Mouse (Mus musculus): Measurements from ENCODE around the gene Vps4b.

Gene Vps4b

GRCm38 (mm10) chr1:106796542-106796924 lies at the start of gene Vps4b:
Gene Vps4b, minus strand, starts transcription at chr1:106796728.
- peak; percentile 63 to 83 for DNase-seq (ENCODE audit: low spot score in 2 of 2)

DNA sequence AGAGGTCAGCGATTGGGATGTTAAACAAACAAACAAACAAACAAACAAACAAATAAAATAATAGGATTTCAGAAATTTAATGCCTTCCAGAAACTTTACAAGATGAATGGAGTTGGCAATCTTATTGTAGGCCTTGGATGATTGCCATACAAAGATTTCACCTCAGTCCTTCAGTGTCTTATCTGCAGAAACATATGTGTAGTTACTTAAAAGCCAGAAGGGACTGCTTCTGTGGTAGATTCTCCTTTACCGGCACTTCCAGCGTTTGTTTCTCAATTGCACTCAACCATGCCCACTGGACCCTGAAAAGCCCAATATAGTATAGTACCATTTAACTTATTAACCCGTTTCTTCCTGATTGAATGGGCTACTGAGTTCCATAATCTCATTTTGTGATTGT lies 32.3 kb upstream of the Vps4b start:
- DNase-seq (ENCODE audit: low spot score in 2 of 2), result no peak

DNA sequence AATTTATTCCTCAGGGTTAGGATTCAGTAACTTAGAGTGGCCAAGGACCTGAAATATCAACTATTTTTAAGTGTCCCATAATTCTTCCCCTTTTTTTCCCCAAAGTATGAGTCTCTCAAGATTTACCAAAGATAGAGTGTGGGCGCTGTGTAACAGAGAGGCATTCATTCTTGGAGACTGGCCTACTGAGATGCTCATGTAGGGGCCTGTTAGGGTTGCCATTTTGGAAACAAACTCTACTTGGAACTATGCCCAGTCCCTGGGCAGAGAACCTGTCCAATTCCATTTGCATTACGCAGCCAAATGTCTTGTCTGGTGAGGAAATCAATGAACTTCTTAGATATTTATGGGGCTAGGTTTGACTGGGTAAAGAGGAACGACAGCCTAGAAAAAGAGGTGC lies 25.8 kb upstream of the Vps4b start:
- DNase-seq (ENCODE audit: low spot score in 2 of 2), result peak in 1 of 2 experiments; percentile 3

GRCm38 (mm10) chr1:106818323-106818722 lies 21.8 kb upstream of the Vps4b start:
- no peak for DNase-seq (ENCODE audit: low spot score in 2 of 2)

- no peak for DNase-seq (ENCODE audit: low spot score in 2 of 2)
These were observed 20.2 kb upstream of the Vps4b start for GRCm38 (mm10) chr1:106816766-106817165.

DNA sequence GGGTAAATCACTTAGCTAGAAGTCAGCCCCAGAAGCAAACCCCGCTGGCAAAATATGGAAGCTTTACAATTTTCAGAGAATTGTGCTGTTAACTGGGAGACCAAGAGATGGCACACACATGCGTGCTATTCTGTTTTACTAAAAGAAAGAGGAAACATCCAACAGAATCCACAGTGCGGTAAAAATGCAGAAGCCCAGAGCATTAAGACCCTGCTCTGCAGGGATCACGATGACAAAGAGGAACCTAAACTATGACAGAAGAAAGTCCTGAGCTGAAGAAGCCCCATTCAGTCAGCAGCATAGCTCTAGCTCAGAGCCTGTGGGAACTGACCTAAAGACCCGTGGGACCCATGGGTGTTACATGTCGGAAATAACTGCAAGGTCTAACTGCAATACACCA lies 18.7 kb upstream of the Vps4b start:
- no peak for DNase-seq (ENCODE audit: low spot score in 2 of 2)

- DNase-seq (ENCODE audit: low spot score in 2 of 2), result no peak
These were observed 18.3 kb upstream of the Vps4b start for GRCm38 (mm10) chr1:106814864-106815263.

GRCm38 (mm10) chr1:106799931-106800330 lies 3.4 kb upstream of the Vps4b start:
- DNase-seq (ENCODE audit: low spot score in 2 of 2), result no peak

- DNase-seq (ENCODE audit: low spot score in 2 of 2), result no peak
These were observed 2.9 kb upstream of the Vps4b start for GRCm38 (mm10) chr1:106799406-106799805.

- no peak for DNase-seq (ENCODE audit: low spot score in 2 of 2)
These were observed 655 bp upstream of the Vps4b start for GRCm38 (mm10) chr1:106796987-106797779.

DNA sequence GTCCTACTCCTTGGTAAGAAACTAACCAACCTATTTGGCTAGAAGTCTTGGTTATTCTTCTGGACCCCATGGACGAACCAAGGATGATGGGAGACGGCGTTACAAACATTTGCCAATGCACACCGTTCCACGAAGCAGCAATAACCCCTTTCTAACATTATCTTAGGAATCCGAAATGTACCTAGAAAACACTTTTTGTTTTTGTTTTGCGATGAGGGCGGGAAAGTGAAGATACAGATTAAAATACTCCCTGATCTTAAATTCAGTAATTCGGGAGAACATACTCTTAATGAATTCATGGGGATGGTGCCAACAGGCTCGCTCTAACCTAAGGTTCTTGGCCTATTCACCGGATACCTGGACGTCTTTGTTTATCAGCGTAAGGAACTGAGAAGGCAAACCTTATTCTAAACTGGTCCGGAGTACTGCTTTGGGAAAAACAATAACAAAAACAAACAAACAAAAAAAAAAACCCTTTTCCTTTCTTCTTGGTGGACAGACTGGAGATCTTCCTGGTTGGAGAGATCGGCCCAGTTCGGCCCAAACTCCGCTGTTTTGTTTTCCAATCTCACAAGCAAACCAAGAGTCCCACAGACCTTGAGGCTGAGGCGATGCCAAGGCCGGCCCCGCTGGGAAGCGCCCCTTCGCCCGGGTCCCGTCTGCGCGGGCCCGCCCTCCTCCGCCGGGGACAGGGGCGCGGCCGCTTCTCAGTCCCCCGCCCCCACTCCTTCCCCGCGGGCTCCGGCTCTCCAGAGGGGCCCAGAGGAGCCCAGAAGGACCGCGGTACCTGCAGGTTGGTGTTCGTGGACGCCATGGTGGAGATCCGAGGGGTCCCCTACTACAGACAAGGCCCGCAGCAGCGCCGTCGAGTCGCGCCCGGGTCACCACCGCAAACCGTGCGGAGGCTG lies 640 bp downstream of the Vps4b start:
- no peak for DNase-seq (ENCODE audit: low spot score in 2 of 2)

- DNase-seq (ENCODE audit: low spot score in 2 of 2), result no peak
These were observed 21.6 kb downstream of the Vps4b start for GRCm38 (mm10) chr1:106774896-106775295.

DNA sequence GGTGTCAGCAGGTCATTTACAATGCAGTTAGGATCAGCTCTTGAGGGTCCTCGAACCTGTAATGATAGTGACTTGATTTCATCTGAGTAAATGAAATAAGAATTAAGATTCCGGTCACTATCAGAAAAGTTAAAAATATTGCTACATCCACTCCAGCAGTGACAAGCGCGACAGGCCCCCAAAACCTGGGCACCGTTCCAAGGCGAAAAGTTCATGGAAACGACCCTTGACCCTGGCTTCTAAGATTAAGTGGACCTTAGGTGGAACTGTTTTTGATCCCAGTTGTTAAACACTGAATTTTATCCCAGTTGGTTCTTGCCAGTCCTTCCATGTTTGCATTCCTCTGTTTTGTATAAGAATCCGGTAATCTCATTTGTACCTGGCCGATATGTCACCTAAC lies 22.4 kb downstream of the Vps4b start:
- DNase-seq (ENCODE audit: low spot score in 2 of 2), result no peak

DNA sequence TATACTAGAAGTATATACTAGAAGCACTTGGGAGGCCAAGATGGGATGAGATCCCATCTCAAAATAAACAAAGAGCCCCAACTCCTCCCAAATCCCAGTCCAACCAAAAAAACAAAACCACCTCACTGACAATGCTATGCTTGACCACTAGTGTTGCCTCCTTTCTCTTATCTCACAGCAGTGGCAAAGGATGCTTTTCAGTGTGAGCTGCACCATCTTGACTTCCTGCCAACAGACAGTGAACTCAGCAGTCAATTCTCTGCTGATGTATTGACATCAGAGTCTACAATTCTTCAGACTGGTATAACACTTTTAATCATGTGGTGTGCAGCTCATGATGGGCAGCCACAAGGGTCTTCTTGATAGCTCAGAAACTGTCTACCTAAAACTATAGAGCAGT lies 27.8 kb downstream of the Vps4b start:
- DNase-seq (ENCODE audit: low spot score in 2 of 2), result no peak

- no peak for DNase-seq (ENCODE audit: low spot score in 2 of 2)
These were observed 30.8 kb downstream of the Vps4b start for GRCm38 (mm10) chr1:106765771-106766170.

GRCm38 (mm10) chr1:106764846-106765245 lies 31.7 kb downstream of the Vps4b start:
- no peak for DNase-seq (ENCODE audit: low spot score in 2 of 2)

- no peak for DNase-seq (ENCODE audit: low spot score in 2 of 2)
These were observed 32.2 kb downstream of the Vps4b start for GRCm38 (mm10) chr1:106764281-106764680.

DNA sequence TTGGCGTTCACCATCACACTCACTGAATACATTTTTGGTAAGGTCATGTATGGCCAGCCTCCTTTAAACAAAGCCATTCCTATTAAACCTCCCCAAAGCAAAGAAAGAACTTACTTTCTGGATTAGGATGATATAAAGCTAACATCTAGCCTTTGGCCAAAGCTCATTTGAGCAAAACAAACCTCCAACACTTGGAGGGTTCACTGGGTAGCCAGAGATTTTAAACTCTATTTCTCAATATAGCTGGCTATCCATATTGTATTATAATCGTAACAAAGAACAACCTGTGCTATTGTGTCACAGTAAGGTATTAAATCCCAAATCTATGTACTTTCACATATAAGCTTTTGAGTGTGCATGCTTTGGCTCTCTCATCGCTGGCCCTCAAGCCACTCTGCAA lies 35.8 kb downstream of the Vps4b start:
- DNase-seq (ENCODE audit: low spot score in 2 of 2), result no peak

DNA sequence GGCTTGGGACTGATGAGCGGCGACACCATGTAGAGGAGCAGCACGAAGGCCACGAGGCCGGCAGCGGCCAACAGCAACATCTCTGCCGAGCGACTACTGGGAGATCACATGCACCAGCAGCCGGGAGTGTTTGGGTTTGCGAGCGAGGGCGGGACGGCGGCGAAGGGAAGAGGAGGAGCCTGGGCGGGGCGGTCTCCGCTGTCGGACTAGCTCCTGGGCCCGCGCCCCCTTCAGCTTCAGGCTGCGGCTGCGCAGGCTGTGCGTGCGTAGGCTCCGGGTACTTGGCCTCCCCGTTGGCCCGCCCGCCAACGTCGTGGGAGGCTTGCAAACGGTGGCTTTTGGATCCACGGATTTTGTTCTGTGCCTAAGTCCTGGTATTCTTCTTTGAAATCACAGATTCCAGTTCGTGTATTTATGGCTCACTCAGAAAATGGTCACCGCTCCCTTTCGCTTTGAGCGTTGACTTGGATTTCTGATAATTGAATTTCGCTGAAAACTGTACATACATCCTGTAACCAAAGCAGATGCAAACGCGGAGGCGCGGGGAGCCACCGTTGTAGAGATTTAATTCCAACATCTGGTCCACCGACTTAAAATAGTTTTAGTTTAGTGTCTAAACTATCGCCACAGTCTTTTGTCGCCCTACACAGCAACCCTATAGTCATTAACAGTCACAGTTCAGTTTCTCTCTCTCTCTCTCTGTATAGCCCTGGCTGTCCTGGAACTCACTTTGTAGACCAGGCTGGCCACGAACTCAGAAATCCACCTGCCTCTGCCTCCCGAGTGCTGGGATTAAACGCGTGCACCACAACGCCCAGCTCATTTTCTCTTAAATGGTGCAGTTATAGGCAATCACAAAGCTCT lies 36.7 kb downstream of the Vps4b start, which contains the start of gene Kdsr:
Gene Kdsr, minus strand, starts transcription at position 156 of the 864 bp plus-strand sequence.
- peak; percentile 92 to 93 for DNase-seq (ENCODE audit: low spot score in 2 of 2)

GRCm38 (mm10) chr1:106758734-106759571 lies 37.6 kb downstream of the Vps4b start:
- peak in 1 of 2 experiments; percentile 6 for DNase-seq (ENCODE audit: low spot score in 2 of 2)

DNA sequence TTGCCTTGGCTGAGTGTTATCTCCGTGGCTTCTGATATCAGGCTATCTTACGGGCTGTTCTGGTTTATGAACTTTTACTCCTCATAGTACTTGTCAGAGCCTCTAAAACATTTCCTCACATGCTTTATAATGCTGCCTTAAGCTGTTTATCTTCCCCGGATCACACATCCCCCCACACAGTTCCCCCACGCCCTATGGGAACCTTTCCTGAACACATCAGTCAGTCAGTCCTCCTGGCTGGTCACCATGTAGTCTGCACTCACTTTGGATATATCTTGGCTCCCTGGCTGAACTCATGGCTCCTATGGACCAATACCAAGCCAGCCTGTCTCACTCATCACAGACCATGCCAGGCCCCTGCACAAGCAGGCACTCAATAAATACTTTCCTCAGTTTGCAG lies 39.9 kb downstream of the Vps4b start:
- no peak for DNase-seq (ENCODE audit: low spot score in 2 of 2)
